Mouse (Mus musculus) liver, postnatal 0 days (tissue): ENCODE measurements at regions not wholly inside any gene's neighbourhood (a gene's known extent, or its start where the extent isn't known, plus 50 kb on each side); places are given as distances from the start of the nearest gene placed in this dataset.

Experiments used
- ATAC-seq: fragments of 200-750 bp; cut with Nextera tagmentation; 2 replicates; pipeline ENCODE4 v1.8.0; 2017; ENCODE audit warnings: mild to moderate bottlenecking, moderate library complexity
- DNase-seq: peaks from one replicate; pipeline ENCODE4 v3.0.0-alpha.2; 2016
- H3K27ac ChIP-seq: fragments of 300-500 bp; sonication (generic); 2 replicates; pipeline ENCODE4 v1.5.1; 2014; ENCODE audit warnings: antibody characterized with exemption, moderate library complexity, mild to moderate bottlenecking, low read depth
- H3K27me3 ChIP-seq: fragments of 300-500 bp; sonication (generic); 2 replicates; pipeline ENCODE4 v1.6.1; 2014; ENCODE audit warnings: low read length, control low read depth, mixed read lengths; ENCODE audit not compliant: insufficient read depth
- H3K36me3 ChIP-seq: fragments of 300-500 bp; sonication (generic); replicated peaks from 2 replicates; pipeline ENCODE4 v1.6.1; 2014; ENCODE audit warnings: mild to moderate bottlenecking, control low read depth, low read length, moderate library complexity, mixed read lengths; ENCODE audit not compliant: insufficient read depth
- H3K4me1 ChIP-seq: fragments of 300-500 bp; sonication (generic); 2 replicates; pipeline ENCODE4 v1.6.1; 2014; ENCODE audit warnings: antibody characterized with exemption, mild to moderate bottlenecking, control low read depth; ENCODE audit not compliant: insufficient read depth
- H3K4me2 ChIP-seq: fragments of 300-500 bp; sonication (generic); 2 replicates; pipeline ENCODE4 v1.6.1; 2014; ENCODE audit warnings: low read depth, mild to moderate bottlenecking, low read length, moderate library complexity, mixed read lengths
- H3K4me3 ChIP-seq: fragments of 300-500 bp; sonication (generic); 2 replicates; pipeline ENCODE4 v1.5.1; 2014; ENCODE audit warnings: low read depth, low read length
- H3K9ac ChIP-seq: fragments of 300-500 bp; sonication (generic); replicated peaks from 2 replicates; pipeline ENCODE4 v1.6.1; 2014; ENCODE audit warnings: mild to moderate bottlenecking, moderate library complexity
- H3K9me3 ChIP-seq: fragments of 300-500 bp; sonication (generic); 2 replicates; pipeline ENCODE4 v1.6.1; 2016; ENCODE audit warnings: mild to moderate bottlenecking, control low read depth, low read length, mixed read lengths
- CTCF ChIP-seq: sonication (generic); IDR thresholded peaks from 2 replicates; pipeline ENCODE4 v1.5.1; 2016; ENCODE audit warnings: antibody characterized with exemption, low read depth
- EP300 ChIP-seq: IDR thresholded peaks from 2 replicates; pipeline ENCODE4 v1.6.1; 2016; ENCODE audit warnings: antibody characterized with exemption, low read depth, mild to moderate bottlenecking
- WGBS: fragments of 180-500 bp; shearing (Covaris S2); extraction: QIAGEN DNeasy Blood & Tissue Kit; methylation state at CpG from one replicate; pipeline ENCODE4 v1.1.7; 2014; ENCODE audit not compliant: insufficient replicate concordance; 5-methylcytosine and 5-hydroxymethylcytosine counted together

GRCm38 (mm10) chr9:79035677-79036076, 420.3 kb downstream of the Cd109 start:
- DNase-seq (no peak), ATAC-seq (no peak)
- Histone ChIP-seq H3K9ac (no peak overlapping the region), H3K27ac (no peak overlapping the region), H3K4me3 (no peak overlapping the region), H3K4me1 (no peaks in the 10 kb centered on the region), H3K4me2 (no peak overlapping the region), H3K9me3 (no peaks in the 10 kb centered on the region), H3K36me3 (no peaks in the 10 kb centered on the region), H3K27me3 (no peaks in the 10 kb centered on the region)
- TF ChIP-seq CTCF: no peak
- TF ChIP-seq EP300: no peak
- 47% methylated on average over 2 of the region's 2 CpGs for WGBS

- no peaks in the 10 kb centered on the region for H3K27me3 ChIP-seq
- H3K27ac ChIP-seq: no peak overlapping the region
- 41% methylated on average over 1 of the region's 1 CpGs for WGBS
- H3K4me2 ChIP-seq: no peak overlapping the region
- TF ChIP-seq EP300 (no peak), CTCF (no peak)
- ATAC-seq: no peak
- no peak for DNase-seq
- no peaks in the 10 kb centered on the region for H3K9me3 ChIP-seq
- H3K4me1 ChIP-seq: no peaks in the 10 kb centered on the region
- H3K4me3 ChIP-seq: no peak overlapping the region
- no peak overlapping the region for H3K9ac ChIP-seq
- H3K36me3 ChIP-seq: no peaks in the 10 kb centered on the region
These were observed 421.7 kb downstream of the Cd109 start for GRCm38 (mm10) chr9:79037054-79037453.

GRCm38 (mm10) chr9:79038971-79039370, 423.6 kb downstream of the Cd109 start:
- Histone ChIP-seq H3K27me3 (no peaks in the 10 kb centered on the region), H3K9ac (no peak overlapping the region), H3K4me3 (no peak overlapping the region), H3K36me3 (no peaks in the 10 kb centered on the region), H3K4me1 (no peaks in the 10 kb centered on the region), H3K9me3 (no peaks in the 10 kb centered on the region), H3K27ac (no peak overlapping the region), H3K4me2 (no peak overlapping the region)
- DNase-seq: no peak
- TF ChIP-seq EP300 (no peak), CTCF (no peak)
- 69% methylated on average over 4 of the region's 4 CpGs for WGBS
- no peak for ATAC-seq

- no peak for ATAC-seq
- TF ChIP-seq CTCF: no peak
- TF ChIP-seq EP300: no peak
- no peak for DNase-seq
- no peak overlapping the region for H3K4me3 ChIP-seq
- no peak overlapping the region for H3K27ac ChIP-seq
- WGBS: 74% methylated on average over 1 of the region's 1 CpGs
- H3K9ac ChIP-seq: no peak overlapping the region
- H3K27me3 ChIP-seq: no peaks in the 10 kb centered on the region
- H3K4me1 ChIP-seq: no peaks in the 10 kb centered on the region
- H3K9me3 ChIP-seq: no peaks in the 10 kb centered on the region
- no peaks in the 10 kb centered on the region for H3K36me3 ChIP-seq
- H3K4me2 ChIP-seq: no peak overlapping the region
These were observed 429.0 kb downstream of the Cd109 start for GRCm38 (mm10) chr9:79044344-79044743.

- WGBS: 2% methylated on average over 2 of the region's 2 CpGs
- ATAC-seq: no peak
- peak; percentile 58 for DNase-seq
- Histone ChIP-seq H3K4me2 (no peak overlapping the region), H3K9me3 (no peaks in the 10 kb centered on the region), H3K9ac (no peak overlapping the region), H3K4me1 (no peaks in the 10 kb centered on the region), H3K36me3 (no peaks in the 10 kb centered on the region), H3K27ac (no peak overlapping the region), H3K27me3 (no peaks in the 10 kb centered on the region), H3K4me3 (no peak overlapping the region)
- TF ChIP-seq EP300: no peak
- peak; percentile 50 for TF ChIP-seq CTCF
These were observed 430.0 kb downstream of the Cd109 start for GRCm38 (mm10) chr9:79045314-79045713.

- TF ChIP-seq EP300 (no peak), CTCF (no peak)
- DNase-seq: no peak
- Histone ChIP-seq H3K9me3 (no peaks in the 10 kb centered on the region), H3K9ac (no peak overlapping the region), H3K4me2 (no peak overlapping the region), H3K4me3 (no peak overlapping the region), H3K4me1 (no peaks in the 10 kb centered on the region), H3K27ac (no peak overlapping the region), H3K36me3 (no peaks in the 10 kb centered on the region), H3K27me3 (no peaks in the 10 kb centered on the region)
- WGBS: 52% methylated on average over 3 of the region's 3 CpGs
- no peak for ATAC-seq
These were observed 456.6 kb downstream of the Cd109 start for GRCm38 (mm10) chr9:79071961-79072360.

- Histone ChIP-seq H3K36me3 (no peaks in the 10 kb centered on the region), H3K4me2 (no peak overlapping the region), H3K4me1 (no peaks in the 10 kb centered on the region), H3K27me3 (no peaks in the 10 kb centered on the region), H3K9me3 (no peaks in the 10 kb centered on the region), H3K9ac (no peak overlapping the region), H3K4me3 (no peak overlapping the region), H3K27ac (no peak overlapping the region)
- 54% methylated on average over 2 of the region's 2 CpGs for WGBS
- no peak for DNase-seq
- TF ChIP-seq CTCF (peak; percentile 66), EP300 (no peak)
- ATAC-seq: peak; percentile 67
These were observed 494.3 kb downstream of the Cd109 start for GRCm38 (mm10) chr9:79109611-79110010.
